Mouse (Mus musculus): ENCODE measurements around the gene Gpbp1l1. TPM values are rescaled to one million over a fixed set of nuclear protein-coding genes. Genes with fewer than 3 reads are reported as not detected.

Gene Gpbp1l1
- polyA plus RNA-seq, 1 experiment, result 32.6 TPM

GRCm38 (mm10) chr4:116627722-116628662 is 70.5 kb downstream of the Gpbp1l1 start, which contains the start of gene Nasp:
Nasp (minus strand) TSS chr4:116627941.
- 7% methylated on average over 23 of the region's 23 CpGs for WGBS
- Histone ChIP-seq H3K4me3 (replicated peaks; ENCODE audit: extremely low read depth, low read depth, low read length) (peak within 1 kb of the TSS; percentile 75), H3K4me1 (ENCODE audit: control insufficient read depth, insufficient read depth, low read length) (peaks cover 6% of the 10 kb centered on the region)
- peak; percentile 77 for DNase-seq
- no peak for TF ChIP-seq CTCF (IDR thresholded peaks at IDR 0.05; ENCODE audit: insufficient read depth, low read length)
- TF ChIP-seq POLR2A (IDR thresholded peaks at IDR 0.05; ENCODE audit: borderline replicate concordance, extremely low read depth, low read depth, low read length), result no peak

GRCm38 (mm10) chr4:116635197-116635596 is 77.7 kb downstream of the Gpbp1l1 start:
- no peak for DNase-seq

GRCm38 (mm10) chr4:116638821-116639220 is 81.4 kb downstream of the Gpbp1l1 start:
- DNase-seq, result no peak
- H3K4me3 ChIP-seq (replicated peaks; ENCODE audit: extremely low read depth, low read depth, low read length), result no peak overlapping the region
- H3K4me1 ChIP-seq (ENCODE audit: control insufficient read depth, insufficient read depth, low read length), result no peaks in the 10 kb centered on the region
- WGBS, result 90% methylated on average over 6 of the region's 6 CpGs
- TF ChIP-seq CTCF (IDR thresholded peaks at IDR 0.05; ENCODE audit: insufficient read depth, low read length), result no peak
- no peak for TF ChIP-seq POLR2A (IDR thresholded peaks at IDR 0.05; ENCODE audit: borderline replicate concordance, extremely low read depth, low read depth, low read length)

More at GRCm38 (mm10) chr4:116635197-116635596, 77.7 kb downstream of the Gpbp1l1 start:
- TF ChIP-seq POLR2A (IDR thresholded peaks at IDR 0.05; ENCODE audit: borderline replicate concordance, extremely low read depth, low read depth, low read length) (no peak), CTCF (IDR thresholded peaks at IDR 0.05; ENCODE audit: insufficient read depth, low read length) (no peak)
- Histone ChIP-seq H3K4me3 (replicated peaks; ENCODE audit: extremely low read depth, low read depth, low read length) (no peak overlapping the region), H3K4me1 (ENCODE audit: control insufficient read depth, insufficient read depth, low read length) (no peaks in the 10 kb centered on the region)
- whole genome bisulfite sequencing, result 91% methylated on average over 1 of the region's 1 CpGs

- TF ChIP-seq POLR2A (IDR thresholded peaks at IDR 0.05; ENCODE audit: borderline replicate concordance, extremely low read depth, low read depth, low read length), result no peak
- no peak for TF ChIP-seq CTCF (IDR thresholded peaks at IDR 0.05; ENCODE audit: insufficient read depth, low read length)
- H3K4me3 ChIP-seq (replicated peaks; ENCODE audit: extremely low read depth, low read depth, low read length), result no peak overlapping the region
- peaks cover 13% of the 10 kb centered on the region for H3K4me1 ChIP-seq (ENCODE audit: control insufficient read depth, insufficient read depth, low read length)
- DNase-seq, result no peak
- 94% methylated on average over 1 of the region's 1 CpGs for WGBS
These were observed 84.6 kb downstream of the Gpbp1l1 start for GRCm38 (mm10) chr4:116642071-116642470.

Other genes with a start within 250 kb of the Gpbp1l1 start
- 58.5 and 63.0 TPM in 2 replicates for gene Mast2, start 93.5 kb upstream of the Gpbp1l1 start, polyA plus RNA-seq (2012; rRNA removed)
- 1.4 and 2.5 TPM in 2 replicates for gene Ipp, start 50.1 kb upstream of the Gpbp1l1 start, polyA plus RNA-seq (2012; rRNA removed)
- 2.3 and 3.9 TPM in 2 replicates for gene Tmem69, start 1.7 kb upstream of the Gpbp1l1 start, polyA plus RNA-seq (2012; rRNA removed)
- 52.9 and 55.0 TPM in 2 replicates for gene Ccdc17, start 39.0 kb downstream of the Gpbp1l1 start, polyA plus RNA-seq (2012; rRNA removed)
- 1.3 and 2.4 TPM in 2 replicates for gene Nasp, start 70.3 kb downstream of the Gpbp1l1 start, polyA plus RNA-seq (2012; rRNA removed)
- 536 and 669 TPM in 2 replicates for gene Akr1a1, start 94.0 kb downstream of the Gpbp1l1 start, polyA plus RNA-seq (2012; rRNA removed)
- 58.4 and 179 TPM in 2 replicates for gene Prdx1, start 127.9 kb downstream of the Gpbp1l1 start, polyA plus RNA-seq (2012; rRNA removed)
- gene Mmachc, start 150.7 kb downstream of the Gpbp1l1 start, polyA plus RNA-seq (2012; rRNA removed), result 6.6 and 8.0 TPM in 2 replicates
- gene Ccdc163, start 150.9 kb downstream of the Gpbp1l1 start, polyA plus RNA-seq (2012; rRNA removed), result 23.9 and 27.4 TPM in 2 replicates
- 2.0 and 2.3 TPM in 2 replicates for gene Tesk2, start 163.3 kb downstream of the Gpbp1l1 start, polyA plus RNA-seq (2012; rRNA removed)
- gene Toe1, start 250.0 kb downstream of the Gpbp1l1 start, polyA plus RNA-seq (2012; rRNA removed), result 17.4 and 22.1 TPM in 2 replicates